Mouse (Mus musculus): Measurements from ENCODE around the gene Acta1. TPM values are rescaled to one million over a fixed set of nuclear protein-coding genes. Genes with fewer than 3 reads are reported as not detected.

Acta1 gene
- total RNA-seq, 4 experiments from 2014 or later, result 9.2 to 24.8 (median 18.0) TPM

DNA sequence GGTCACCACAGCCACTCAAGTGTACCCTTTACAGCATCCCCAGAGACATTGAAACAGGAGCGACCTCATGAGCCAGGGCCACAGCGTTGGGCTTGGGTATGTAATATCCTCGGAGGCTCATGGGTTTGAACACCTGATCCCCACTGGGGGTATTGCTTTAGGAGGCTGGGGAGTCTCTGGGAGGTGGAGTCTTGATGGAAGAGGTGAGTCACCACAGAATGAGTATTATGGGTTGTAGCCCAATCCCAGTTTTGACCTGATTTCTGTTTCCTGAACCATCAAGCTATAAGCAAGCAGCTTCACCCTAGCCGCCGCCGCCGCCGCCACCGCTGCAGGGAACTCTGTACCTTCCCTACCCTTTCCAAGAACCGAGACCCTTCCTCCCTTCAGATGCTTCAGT, 48.6 kb downstream of the Acta1 start:
- no peak for DNase-seq (ENCODE audit: low spot score in 2 of 2)

DNA sequence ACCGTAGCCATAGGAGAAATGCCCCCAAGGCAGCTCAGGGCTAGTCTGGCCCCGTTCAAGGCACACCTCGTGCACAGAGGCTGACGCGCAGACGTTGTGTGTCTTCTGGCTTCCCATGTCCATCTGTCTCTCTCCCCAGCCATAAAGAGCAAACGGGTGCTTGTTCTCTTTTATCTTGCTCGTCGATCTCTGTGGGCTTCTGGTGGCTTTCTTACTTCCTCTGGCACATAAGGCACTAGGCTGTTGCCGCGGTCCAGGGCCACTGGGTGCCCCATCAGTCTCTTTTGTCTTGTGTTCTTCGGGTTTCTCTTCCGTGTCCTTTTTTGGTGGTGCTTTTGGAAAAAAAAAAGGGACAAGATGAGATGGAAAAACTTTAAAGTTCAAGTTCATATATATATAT, 49.4 kb downstream of the Acta1 start:
- no peak for DNase-seq (ENCODE audit: low spot score in 2 of 2)

DNA sequence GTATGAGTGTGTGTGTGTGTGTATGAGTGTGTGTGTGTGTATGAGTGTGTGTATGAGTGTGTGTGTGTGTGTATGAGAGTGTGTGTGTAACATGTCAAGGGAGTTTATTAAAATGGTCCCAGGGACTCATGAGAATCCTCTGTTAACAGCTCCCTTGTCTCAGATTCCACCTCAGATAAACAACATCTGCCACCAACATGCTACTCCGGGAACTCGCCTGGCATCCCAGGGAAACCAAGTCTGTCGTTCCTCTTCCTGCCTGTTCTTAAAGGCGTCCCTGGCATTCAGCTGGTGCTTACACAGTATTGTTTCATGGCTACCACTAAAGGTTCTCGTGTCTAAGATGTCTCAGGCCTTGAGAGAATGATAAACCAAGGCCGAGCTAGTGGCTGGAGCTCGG, 50.2 kb downstream of the Acta1 start:
- DNase-seq (ENCODE audit: low spot score in 2 of 2), result no peak

DNA sequence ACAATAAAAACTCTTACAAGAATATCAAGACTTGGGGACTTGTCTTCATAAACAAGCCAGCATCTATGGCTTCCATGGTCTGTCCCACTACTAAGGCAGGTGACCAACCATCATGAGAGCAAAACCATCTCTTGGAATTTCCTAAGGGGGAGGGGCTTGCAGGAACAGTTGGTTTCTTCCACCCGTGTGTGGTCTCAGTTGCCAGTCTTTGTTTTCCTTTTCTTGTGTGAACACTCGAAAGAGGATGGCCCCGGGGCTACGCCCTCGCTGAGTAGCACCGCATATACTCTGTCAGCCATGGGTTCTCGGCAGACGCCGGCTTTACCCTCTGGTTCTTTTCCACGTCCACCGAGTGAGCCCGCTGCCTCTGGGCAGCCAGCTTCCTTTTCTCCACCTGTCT, 52.5 kb downstream of the Acta1 start:
- no peak for DNase-seq (ENCODE audit: low spot score in 2 of 2)

Other genes starting within 250 kb of the Acta1 start
- gene Rhou, start 240.8 kb downstream of the Acta1 start, total RNA-seq (2022), result 10 to 100 TPM; 46.1 to 56.0 (median 49.3) TPM
- gene Rab4a, start 88.8 kb downstream of the Acta1 start, total RNA-seq (2022), result 10 to 100 TPM; 42.5 to 47.9 (median 45.1) TPM
- gene Ccsap, start 34.5 kb downstream of the Acta1 start, total RNA-seq (2022), result 10 to 100 TPM; 56.8 to 64.8 (median 62.6) TPM
- 10 to 100 TPM; 23.7 to 29.5 (median 26.1) TPM for gene Nup133, start 54.5 kb upstream of the Acta1 start, total RNA-seq (2022)
- gene Abcb10, start 88.4 kb upstream of the Acta1 start, total RNA-seq (2022), result 10 to 100 TPM; 19.2 to 21.4 (median 20.1) TPM
- gene Taf5l, start 126.6 kb upstream of the Acta1 start, total RNA-seq (2022), result 10 to 100 TPM; 22.1 to 23.0 (median 22.5) TPM
- gene Urb2, start 126.8 kb upstream of the Acta1 start, total RNA-seq (2022), result 10 to 100 TPM; 11.1 to 12.9 (median 12.1) TPM